Mouse (Mus musculus): ENCODE data around the gene Fra10ac1.
A peak's percentile ranks its signal among the peaks of the same experiment; 100 is the strongest.

The Fra10ac1 gene

DNA sequence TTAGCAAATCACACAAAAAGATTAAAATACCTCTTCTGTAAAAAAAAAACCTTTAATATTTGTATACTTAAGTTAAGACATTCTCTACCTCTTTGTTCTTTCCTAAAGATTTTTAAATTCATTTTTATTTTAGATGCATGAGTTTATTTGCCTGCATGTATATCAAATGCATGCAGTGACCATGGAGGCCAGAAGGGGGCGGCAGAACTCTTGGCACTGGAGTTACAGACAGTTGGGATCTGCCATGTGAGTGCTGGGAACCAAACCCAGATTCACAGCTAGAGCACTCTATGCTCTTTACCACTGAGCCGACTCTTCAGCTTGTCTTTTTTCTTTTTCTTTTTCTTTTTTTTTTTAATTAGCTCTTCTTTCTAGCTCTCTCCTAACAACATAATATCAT lies 4.7 kb upstream of the Fra10ac1 start:
- DNase-seq: no peak

GRCm38 (mm10) chr19:38224685-38225060 lies 717 bp upstream of the Fra10ac1 start:
- DNase-seq: no peak

GRCm38 (mm10) chr19:38223356-38223904 lies 526 bp downstream of the Fra10ac1 start:
- no peak for DNase-seq

GRCm38 (mm10) chr19:38217696-38218095 lies 6.3 kb downstream of the Fra10ac1 start:
- no peak for DNase-seq

- DNase-seq: no peak
These were observed 17.3 kb downstream of the Fra10ac1 start for GRCm38 (mm10) chr19:38206669-38207068.

DNA sequence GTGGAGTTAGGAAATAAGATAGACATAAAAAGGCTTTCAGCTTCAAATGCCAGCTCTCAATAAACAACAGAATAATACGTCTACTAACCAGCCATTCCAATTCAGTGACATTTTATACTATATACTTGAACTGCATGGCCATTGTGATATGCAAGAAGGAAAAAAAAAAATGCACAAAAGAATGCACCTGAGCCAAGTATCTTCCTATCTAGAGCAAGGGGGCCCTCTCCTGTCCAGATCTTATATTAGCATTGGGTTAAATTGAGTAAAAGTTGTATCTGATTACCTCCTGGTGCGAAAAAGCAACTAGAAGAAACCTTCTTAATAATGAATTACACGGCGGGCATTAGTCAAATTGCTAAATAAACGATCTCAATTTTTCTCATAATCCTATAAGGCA lies 25.2 kb downstream of the Fra10ac1 start:
- DNase-seq: no peak

DNA sequence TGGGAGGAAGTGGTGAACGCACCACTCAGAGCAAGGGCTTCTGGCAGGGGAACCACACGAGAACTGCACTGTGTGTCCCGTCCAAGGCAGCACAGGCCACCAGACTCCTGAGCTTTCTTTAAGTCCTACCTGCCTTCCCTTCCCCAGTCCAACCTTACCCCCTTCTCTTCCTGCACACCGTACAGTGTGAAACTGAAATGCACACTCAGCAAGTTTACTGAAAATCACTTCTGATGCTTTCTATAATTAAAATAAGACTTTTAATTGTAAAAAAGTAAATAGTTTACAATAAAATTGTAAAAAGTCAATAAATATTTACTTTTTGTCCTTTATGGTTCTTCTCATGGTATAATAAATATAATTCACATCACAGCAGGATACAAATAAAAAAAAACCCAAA lies 28.7 kb downstream of the Fra10ac1 start:
- DNase-seq: no peak

DNA sequence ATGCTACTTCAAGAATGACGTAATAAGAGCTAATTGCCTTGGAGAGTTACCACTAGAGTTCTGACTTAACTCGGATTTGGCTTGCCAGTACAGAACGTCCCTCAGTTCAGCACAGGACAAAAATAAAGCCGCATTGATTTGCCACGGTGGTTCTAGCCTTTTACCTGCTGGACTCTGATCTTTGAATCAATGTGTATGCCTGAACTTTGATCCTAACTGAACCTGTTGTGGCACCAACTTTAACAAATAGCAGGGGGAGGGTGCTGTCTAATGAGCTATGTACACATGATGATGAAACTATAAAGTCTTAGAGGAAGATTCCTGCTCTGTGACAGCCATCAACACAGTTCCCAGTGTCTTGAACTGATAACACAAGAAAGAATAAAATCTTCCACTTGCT lies 32.5 kb downstream of the Fra10ac1 start:
- DNase-seq: peak in 1 of 2 experiments; percentile 1

DNA sequence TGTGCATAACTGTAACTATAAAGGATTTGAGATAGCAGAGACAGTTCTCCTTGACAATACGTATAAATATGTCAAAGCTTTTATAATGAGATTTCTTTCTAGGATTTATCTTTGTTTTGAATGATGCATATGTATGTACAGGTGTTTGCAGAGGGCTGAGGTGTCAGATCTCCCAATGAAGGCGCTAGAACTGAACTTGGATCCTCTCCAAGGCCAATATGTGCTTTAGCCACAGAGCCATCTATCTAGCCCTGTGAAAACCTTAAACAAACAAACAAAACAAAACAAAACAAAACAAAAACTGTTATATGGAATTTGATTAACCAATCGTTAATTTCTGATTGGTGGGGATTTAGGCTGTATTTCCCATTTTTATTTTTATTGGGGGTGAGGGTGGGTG lies 33.4 kb downstream of the Fra10ac1 start:
- DNase-seq: no peak

DNA sequence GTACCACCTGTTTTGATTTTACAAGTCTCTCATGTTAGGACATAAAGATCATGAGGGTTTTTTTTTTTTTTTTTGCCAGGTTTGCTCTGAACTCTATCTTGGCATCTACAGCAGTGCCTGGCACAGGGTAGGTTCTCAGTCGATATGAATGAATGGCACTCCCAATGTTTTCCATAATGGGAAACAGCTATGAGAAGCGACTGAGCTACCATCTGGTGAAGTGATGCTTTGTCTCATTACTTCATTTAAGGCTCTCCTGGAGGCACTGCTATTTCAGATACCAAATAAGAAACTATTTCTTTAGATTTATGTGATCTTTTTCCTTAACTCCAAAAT lies 36.6 kb downstream of the Fra10ac1 start:
- DNase-seq: no peak

DNA sequence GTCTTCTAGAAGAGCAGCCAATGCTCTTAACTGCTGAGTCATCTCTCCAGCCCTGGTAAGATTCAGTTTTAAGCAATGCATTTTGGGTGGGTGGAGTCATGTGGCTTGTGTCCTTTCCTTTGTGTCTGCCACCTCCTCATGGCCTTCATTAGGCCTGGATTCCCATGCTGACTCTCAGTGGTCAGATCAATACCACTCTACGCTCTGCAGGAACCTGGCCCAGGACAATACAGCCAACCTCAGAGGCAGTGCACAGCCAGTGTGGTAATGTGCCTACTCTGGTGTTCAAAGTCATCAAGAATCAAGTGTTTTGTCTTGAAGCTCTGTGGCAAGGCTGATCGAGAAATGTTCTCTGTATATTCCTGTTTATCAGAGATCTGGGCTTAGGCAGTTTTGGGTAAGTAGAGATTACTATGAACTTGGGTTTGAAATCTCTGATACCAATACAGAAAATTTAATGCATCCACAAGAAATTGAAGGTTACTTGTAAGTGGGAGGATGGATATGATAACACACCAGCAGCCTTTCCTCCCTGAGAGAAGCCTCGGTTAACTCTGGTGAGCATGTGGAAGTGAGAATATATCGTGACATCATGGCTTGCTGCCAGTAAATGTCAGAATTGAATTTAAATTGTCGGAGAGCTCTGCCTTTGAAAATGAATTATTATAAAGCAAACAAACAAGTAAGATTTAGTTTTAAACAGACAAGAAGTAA lies 37.2 kb downstream of the Fra10ac1 start:
- no peak for DNase-seq

DNA sequence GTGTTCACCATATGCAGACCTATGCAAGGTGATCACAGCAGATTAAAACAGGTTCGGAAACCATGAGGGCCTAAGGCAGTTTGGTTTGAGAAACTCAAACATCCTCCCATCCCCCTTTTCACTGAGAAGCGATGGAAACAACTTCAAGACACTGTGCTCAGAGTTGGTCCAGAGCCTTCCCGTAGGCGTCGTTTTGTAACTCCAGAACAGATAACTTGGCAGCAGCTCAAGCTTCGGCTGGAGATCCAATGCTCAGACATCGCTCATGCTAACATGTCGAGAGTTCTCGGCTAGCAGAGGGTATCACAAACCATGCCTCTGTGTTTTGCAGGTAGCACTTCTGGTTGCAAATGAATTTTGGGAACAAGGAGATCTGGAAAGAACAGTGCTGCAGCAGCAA lies 44.3 kb downstream of the Fra10ac1 start:
- no peak for DNase-seq

GRCm38 (mm10) chr19:38164633-38165032 lies 59.3 kb downstream of the Fra10ac1 start:
- DNase-seq: no peak

- no peak for DNase-seq
These were observed 62.2 kb downstream of the Fra10ac1 start for GRCm38 (mm10) chr19:38161648-38162354.

DNA sequence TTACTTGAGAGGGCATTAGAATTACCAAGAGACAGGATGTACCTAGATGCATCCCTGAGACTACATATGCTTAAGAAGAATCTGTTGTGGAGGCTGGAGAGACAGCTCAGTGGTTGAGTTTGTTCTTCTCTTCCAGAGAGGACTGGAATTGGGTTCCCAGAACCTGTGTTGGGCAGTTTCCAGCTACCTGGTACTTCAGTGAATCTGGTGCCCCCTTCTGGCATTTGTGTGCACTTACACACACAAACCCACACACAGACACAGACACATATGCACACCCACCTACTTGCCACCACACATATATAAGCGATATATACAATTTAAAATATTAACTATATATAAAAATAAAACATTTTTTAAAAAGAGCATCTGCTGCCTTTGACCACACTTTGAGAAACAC lies 67.7 kb downstream of the Fra10ac1 start:
- no peak for DNase-seq

GRCm38 (mm10) chr19:38143540-38144271 lies 80.2 kb downstream of the Fra10ac1 start:
- DNase-seq: no peak

All from kidney, adult 8-10 months (tissue).